Mouse (Mus musculus) ZHBTc4 (cell line): ENCODE measurements at regions not wholly inside any gene's neighbourhood (a gene's known extent, or its start where the extent isn't known, plus 50 kb on each side); places are given as distances from the start of the nearest gene placed in this dataset.

ENCODE experiments used
- DNase-seq: peaks from one replicate; pipeline ENCODE4 v3.0.0-alpha.2; 2011; ENCODE audit warnings: low read depth, low spot score

DNA sequence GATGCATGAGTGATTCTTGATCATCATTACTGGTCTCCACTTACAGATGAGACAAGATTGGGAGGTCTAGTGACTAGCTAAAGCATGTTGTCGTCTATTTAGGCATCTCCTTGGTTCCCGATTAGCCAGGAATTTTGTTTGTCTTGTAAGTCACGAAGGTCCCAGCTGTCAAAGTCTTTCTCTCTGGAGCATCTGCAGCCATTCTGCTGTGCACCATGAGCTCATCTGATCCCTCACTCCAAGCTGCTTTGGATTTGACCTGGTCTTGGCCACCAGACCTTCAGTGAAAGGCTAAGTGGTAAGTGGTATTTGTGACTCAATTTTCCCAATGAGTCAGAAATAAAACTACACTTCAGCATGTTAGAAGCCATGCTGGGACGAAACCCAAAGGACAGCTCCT lies 53.3 kb upstream of the Creb5 start:
- no peak for DNase-seq

DNA sequence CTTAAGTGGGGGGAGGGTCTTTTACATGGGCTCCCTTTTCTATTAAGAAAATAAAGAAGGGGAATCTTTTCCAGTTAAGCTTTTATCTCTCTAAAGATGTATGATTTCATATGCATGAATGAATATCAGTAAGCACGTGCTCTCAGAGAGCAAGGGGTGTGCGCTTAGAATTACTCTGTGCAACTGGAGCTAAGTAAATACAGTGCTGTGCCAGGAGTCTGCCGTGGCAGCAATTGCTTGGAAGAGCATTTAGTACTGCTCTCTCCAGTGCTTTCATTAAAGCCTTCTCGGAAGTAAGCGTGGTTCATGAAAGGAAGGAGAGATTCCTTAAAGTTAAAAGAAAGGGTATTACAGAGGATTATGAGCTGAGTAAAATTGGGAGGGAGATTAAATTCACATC lies 54.5 kb upstream of the Creb5 start:
- DNase-seq: no peak

DNA sequence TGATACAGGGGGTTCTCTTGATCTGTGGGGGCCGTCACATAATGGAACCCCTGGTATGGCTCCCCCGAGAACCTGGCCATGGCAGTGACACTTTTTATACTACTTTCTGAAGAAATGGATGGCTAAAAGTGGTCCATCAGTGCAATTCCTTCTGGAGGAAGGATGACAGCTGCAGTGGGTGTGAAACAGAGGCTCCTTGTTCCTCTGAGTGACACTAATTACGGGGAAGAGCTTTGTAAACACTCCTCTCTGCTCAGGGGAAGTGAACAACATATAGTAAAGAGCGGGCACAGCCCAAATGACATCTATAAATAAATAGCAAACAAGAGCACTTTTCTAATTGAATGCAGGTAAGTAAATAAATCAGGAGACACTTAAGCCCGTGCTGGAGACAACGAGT lies 57.7 kb upstream of the Creb5 start:
- DNase-seq: no peak

GRCm38 (mm10) chr6:53222104-53222503 lies 65.0 kb upstream of the Creb5 start:
- no peak for DNase-seq

GRCm38 (mm10) chr6:53221668-53222005 lies 65.4 kb upstream of the Creb5 start:
- no peak for DNase-seq

DNA sequence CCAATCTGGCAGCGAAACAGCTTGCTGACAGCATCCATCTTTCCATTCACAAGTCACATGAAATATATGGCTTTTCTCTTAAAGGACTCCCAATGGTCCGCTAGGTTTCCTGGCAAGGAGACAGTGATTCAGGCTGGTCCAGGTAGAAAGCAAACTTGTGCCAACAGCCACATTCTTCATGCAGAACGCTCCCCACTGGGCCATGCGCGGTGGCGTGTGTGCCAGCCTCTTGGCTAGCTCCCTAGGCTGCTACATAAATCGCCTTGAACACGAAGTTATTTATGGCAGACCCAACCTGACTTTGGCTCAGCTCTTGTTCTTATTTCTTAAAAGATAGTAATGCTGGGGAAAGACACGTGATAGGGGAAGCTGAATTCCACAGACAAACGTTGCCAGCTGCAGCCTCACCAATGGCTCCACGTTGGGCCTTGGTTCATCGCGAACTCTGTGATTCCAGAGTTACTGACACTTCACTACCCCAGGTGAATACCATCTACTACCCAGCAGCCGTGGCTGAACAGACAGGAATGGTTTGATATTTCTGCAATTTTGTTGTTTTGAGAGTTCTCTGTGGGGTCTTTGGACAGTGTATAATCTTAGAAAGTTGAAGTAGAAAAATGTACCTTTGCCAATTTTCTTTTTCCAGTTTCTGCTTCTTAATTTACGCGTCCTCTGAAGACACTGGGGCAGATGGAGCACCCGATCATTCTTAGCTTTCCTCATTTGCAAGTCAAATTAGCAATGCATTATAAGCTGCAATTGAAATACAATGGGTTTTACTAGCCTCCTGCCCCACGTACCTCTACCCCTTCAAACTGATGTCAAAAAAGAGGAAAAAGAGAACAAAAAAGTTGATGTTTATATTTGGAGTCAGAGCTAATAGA lies 66.0 kb upstream of the Creb5 start:
- no peak for DNase-seq

DNA sequence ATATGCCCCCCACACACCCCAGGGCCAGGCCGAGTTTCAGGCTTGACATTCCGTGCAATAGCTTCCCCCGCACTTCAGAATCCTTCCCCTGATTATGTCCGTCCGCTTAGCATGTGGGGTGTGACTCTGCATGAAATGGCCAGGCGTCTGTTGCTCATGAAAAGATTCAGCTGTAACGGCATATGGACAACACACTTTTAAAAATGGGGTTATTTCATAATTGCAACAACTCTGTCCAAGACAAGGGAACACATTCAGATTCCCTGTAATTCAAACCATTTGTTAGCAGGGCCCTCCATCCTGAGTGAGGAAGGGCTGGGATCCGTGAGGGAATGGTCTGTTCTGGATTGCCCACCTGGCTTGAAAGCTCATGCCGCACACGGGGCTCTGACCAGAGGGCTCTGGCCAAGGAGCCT lies 68.2 kb upstream of the Creb5 start:
- no peak for DNase-seq

DNA sequence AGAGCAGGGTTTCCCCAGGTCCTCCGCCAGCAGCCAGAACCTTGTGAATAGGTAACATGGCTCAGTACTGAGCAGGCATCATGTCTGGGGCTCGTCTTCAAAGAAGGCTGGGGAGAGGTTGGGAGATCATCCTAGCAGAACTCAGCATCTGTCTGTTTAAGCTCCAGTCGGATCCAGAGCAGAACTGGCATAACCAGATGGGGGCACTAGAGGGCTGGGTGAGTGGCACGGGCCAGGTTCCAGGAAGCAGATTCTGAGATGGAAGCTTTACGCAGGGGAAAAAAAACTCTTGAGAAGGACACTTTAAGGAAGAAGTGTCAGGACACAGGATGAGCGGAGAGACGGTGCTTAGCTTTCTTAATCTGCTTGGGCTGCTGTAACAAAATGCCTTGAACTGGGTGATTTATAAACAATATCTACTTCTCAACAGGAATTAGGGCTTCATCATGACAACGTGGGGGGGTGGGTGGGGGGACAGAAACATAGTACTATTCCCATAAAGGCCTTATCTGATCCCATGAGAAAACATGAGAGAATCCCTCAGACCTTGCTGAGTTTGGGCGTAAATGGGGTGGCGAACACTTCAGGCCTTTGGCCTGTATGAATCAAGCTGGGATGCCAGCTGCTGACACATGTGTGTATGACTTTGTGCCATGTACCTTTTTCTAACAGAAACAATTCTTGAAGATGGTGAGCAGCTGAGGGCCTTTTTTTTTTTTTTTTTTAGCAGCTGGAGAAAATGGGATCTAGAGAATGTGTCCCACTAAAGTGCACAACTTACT lies 69.6 kb upstream of the Creb5 start:
- DNase-seq: peak; percentile 61

- DNase-seq: no peak
These were observed 70.4 kb upstream of the Creb5 start for GRCm38 (mm10) chr6:53216715-53217114.

GRCm38 (mm10) chr6:53211420-53211819 lies 75.7 kb upstream of the Creb5 start:
- DNase-seq: no peak

- no peak for DNase-seq
These were observed 77.7 kb upstream of the Creb5 start for GRCm38 (mm10) chr6:53209398-53209797.

GRCm38 (mm10) chr6:53208474-53208873 lies 78.6 kb upstream of the Creb5 start:
- DNase-seq: peak; percentile 71

DNA sequence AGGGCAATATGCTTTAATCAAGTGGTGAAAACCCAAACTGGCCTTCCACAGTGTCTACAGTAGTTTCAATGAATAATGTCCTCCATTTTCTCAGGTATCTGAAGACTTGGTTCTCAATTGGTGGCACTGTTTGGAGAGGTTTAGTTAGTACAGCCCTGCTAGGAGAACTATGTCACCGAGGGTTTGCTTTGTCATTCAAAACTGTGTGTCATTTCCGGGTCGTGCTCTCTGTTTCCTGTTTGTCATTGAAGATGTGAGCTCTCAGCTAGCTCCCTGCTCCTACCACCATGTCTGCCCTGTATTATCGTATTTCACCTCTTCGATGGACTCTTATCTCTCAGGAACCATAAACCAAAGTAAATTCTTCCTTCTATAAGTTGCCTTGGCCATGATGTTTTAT lies 79.3 kb upstream of the Creb5 start:
- DNase-seq: peak; percentile 55

- DNase-seq: no peak
These were observed 79.7 kb upstream of the Creb5 start for GRCm38 (mm10) chr6:53207361-53207760.

- peak; percentile 83 for DNase-seq
These were observed 85.7 kb upstream of the Creb5 start for GRCm38 (mm10) chr6:53201281-53201956.

GRCm38 (mm10) chr6:53199474-53199873 lies 87.6 kb upstream of the Creb5 start:
- DNase-seq: no peak

DNA sequence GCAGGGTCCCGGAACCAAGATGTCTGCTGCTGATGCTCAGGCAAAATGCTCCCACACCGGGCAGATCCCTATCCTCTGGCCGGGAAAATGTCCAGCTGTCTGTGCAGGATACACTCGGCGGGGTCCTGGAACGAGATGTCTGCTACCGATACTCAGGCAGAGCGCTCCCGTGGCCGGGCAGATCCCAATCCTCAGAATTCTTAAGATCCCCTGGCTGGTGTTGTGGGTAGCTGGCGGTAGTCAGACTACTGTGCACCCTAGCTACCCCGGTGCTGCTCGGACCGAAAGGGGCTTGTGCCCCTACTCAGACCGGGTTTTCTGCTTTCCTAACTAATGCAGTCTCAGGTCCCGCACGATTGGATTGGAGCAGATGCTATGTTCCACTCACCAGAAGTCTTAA lies 104.9 kb upstream of the Creb5 start:
- DNase-seq: peak; percentile 64

GRCm38 (mm10) chr6:53164423-53164841 lies 96.0 kb upstream of the Jazf1 start:
- peak; percentile 53 for DNase-seq

DNA sequence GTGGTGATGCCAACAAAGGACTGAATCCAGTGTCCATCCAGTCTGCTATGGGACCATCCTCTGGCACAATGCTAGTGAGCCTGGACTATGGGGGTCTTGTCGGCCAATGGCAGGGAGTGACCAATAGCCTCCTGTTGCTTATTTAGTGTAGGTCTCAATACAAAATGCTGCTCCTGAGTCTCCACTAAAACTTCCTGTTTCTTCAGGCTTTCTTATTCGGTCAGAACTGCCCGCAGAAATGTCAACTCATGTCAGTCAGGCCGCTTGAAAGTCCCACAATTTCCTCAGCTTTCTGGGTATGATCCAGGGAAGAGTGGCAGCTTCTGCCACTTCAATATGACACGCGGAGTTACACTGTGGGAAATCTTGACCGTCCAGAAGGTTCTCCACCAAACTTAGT lies 94.7 kb upstream of the Jazf1 start:
- DNase-seq: no peak

DNA sequence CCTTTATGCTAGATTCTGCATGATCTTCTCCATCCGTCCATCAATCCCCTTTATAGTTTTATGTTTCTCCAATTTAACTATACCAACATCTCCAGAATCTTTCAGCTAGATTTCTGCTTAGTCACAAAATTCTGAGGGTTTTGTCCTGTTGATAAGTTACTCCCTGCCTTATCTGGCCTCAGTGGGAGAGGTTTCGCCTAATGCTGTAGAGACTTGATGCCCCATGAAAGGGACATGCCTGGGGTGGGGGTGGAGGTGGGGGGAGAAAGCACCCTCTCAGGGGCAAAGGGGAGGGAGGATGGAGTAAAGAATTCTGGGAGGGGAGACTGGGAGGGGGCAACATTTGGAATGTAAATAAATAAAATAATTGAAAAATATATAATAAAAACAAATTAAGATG lies 93.2 kb upstream of the Jazf1 start:
- DNase-seq: no peak

GRCm38 (mm10) chr6:53154621-53155020 lies 86.2 kb upstream of the Jazf1 start:
- no peak for DNase-seq

GRCm38 (mm10) chr6:53147478-53147877 lies 79.0 kb upstream of the Jazf1 start:
- DNase-seq: no peak
